Mouse (Mus musculus): ENCODE data around the gene Uba7. TPM values are rescaled to one million over a fixed set of nuclear protein-coding genes. Genes with fewer than 3 reads are reported as not detected.

The Uba7 gene
- total and polyA plus RNA-seq, 3 experiments, result 21.3 to 27.8 (median 26.0) TPM

DNA sequence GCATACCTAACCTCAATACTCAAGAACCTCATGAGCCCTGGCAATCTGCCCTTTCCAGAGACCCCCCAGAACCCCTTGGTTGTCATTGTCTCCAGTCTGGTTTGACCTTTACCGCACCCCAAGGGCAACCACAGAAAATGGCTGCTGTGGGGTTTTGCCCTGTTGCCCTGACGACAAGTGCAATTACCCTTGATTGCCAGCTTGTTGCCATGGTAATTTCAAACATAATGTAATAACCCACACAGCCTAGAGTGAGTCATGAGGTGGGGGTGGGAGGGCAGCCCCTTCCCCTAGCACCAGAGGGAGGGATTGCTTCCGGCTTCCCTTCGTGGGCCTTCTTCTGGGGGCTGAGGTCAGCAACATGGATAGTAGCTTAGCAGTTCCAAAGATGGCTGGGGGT is 43.1 kb upstream of the Uba7 start:
- dilution Hi-C loops (cut with MboI; ENCODE audit: extremely low pct_ligation_motif_present, extremely low pct_unique_long_range_greater_than_20kb, low sequenced_read_pairs), result no loop called here
- no peaks in the 10 kb centered on the region for H3K79me2 ChIP-seq (replicated peaks; ENCODE audit: control insufficient read depth, extremely low read depth, insufficient read depth, poor library complexity, severe bottlenecking)
- in situ Hi-C loops (cut with MboI; ENCODE audit: low pct_ligation_motif_present, low pct_unique_long_range_greater_than_20kb, low sequenced_read_pairs), result no loop called here
- no peak for DNase-seq (ENCODE audit: extremely low read depth)
- H3K9ac ChIP-seq (ENCODE audit: insufficient read depth, low read depth), result no peak overlapping the region
- TF ChIP-seq MYC (IDR thresholded peaks at IDR 0.05; ENCODE audit: low read depth, low read length), result no peak
- no peak for TF ChIP-seq NRF1 (IDR thresholded peaks at IDR 0.05; ENCODE audit: low read depth, low read length)
- TF ChIP-seq EP300 (IDR thresholded peaks at IDR 0.05; ENCODE audit: low read length), result no peak
- TF ChIP-seq JUN (IDR thresholded peaks at IDR 0.05; ENCODE audit: insufficient read depth, low read depth, low read length), result no peak
- no peak for TF ChIP-seq POLR2AphosphoS2 (IDR thresholded peaks at IDR 0.05; ENCODE audit: low read depth, low read length)
- TF ChIP-seq USF2 (conservative IDR thresholded peaks at IDR 0.05; ENCODE audit: low read depth, low read length), result no peak
- TF ChIP-seq BHLHE40 (IDR thresholded peaks at IDR 0.05; ENCODE audit: low read depth, low read length), result no peak
- no peak for TF ChIP-seq HCFC1 (IDR thresholded peaks at IDR 0.05; ENCODE audit: low read depth, low read length)
- TF ChIP-seq MAZ (IDR thresholded peaks at IDR 0.05; ENCODE audit: low read depth, low read length), result no peak
- TF ChIP-seq CHD1 (IDR thresholded peaks at IDR 0.05; ENCODE audit: low read depth, low read length), result no peak
- TF ChIP-seq CHD2 (IDR thresholded peaks at IDR 0.05; ENCODE audit: low read length), result no peak
- no peak for TF ChIP-seq IRF4 (IDR thresholded peaks at IDR 0.05; ENCODE audit: low read depth, low read length)
- TF ChIP-seq MXI1 (IDR thresholded peaks at IDR 0.05; ENCODE audit: low read depth, low read length), result no peak
- H3K4me2 ChIP-seq (ENCODE audit: insufficient read depth, low read depth, poor library complexity, severe bottlenecking), result no peak overlapping the region
- no peak overlapping the region for H3K4me3 ChIP-seq (replicated peaks in 1 of 3; ENCODE audit: low read depth in 2 of 3, low read length in 2 of 3, poor library complexity in 1 of 3)
- H3K27me3 ChIP-seq (replicated peaks), result peaks cover 96% of the 10 kb centered on the region
- H3K9me3 ChIP-seq (replicated peaks; ENCODE audit: low read length), result no peaks in the 10 kb centered on the region
- H3K36me3 ChIP-seq (replicated peaks in 1 of 2; ENCODE audit: control insufficient read depth in 1 of 2, insufficient read depth in 1 of 2, low read length in 1 of 2), result no peaks in the 10 kb centered on the region
- no peak overlapping the region for H3K27ac ChIP-seq (ENCODE audit: insufficient read depth, low read depth)
- H3K4me1 ChIP-seq (ENCODE audit: control insufficient read depth in 1 of 2, insufficient read depth in 2 of 2), result no peaks in the 10 kb centered on the region

DNA sequence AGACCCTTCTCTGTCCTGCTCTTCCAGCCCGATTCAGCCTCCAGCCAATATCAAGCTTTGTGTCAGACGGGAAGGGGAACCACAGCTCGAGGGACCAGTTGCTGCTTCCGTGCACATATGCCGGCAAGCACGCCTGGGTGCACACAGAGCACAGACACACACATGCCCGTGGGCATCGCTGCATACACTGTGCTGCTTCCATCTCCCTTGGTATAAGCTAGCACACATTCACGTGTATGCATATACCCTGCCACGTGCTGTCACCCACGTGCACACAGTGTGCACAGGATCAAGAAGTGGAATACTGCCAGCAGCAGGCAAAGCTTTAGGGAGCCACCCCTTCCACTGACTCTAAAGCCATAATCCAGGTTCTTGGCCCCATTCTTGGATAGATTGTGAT is 41.2 kb upstream of the Uba7 start:
- Histone ChIP-seq H3K4me1 (ENCODE audit: control insufficient read depth in 1 of 2, insufficient read depth in 2 of 2) (no peaks in the 10 kb centered on the region), H3K79me2 (replicated peaks; ENCODE audit: control insufficient read depth, extremely low read depth, insufficient read depth, poor library complexity, severe bottlenecking) (no peaks in the 10 kb centered on the region), H3K4me2 (ENCODE audit: insufficient read depth, low read depth, poor library complexity, severe bottlenecking) (no peak overlapping the region), H3K36me3 (replicated peaks in 1 of 2; ENCODE audit: control insufficient read depth in 1 of 2, insufficient read depth in 1 of 2, low read length in 1 of 2) (no peaks in the 10 kb centered on the region), H3K9me3 (replicated peaks; ENCODE audit: low read length) (no peaks in the 10 kb centered on the region), H3K9ac (ENCODE audit: insufficient read depth, low read depth) (no peak overlapping the region), H3K4me3 (replicated peaks in 1 of 3; ENCODE audit: low read depth in 2 of 3, low read length in 2 of 3, poor library complexity in 1 of 3) (no peak overlapping the region), H3K27ac (ENCODE audit: insufficient read depth, low read depth) (no peak overlapping the region), H3K27me3 (replicated peaks) (peaks cover 97% of the 10 kb centered on the region)
- TF ChIP-seq USF2 (conservative IDR thresholded peaks at IDR 0.05; ENCODE audit: low read depth, low read length), result no peak
- no peak for TF ChIP-seq UBTF (IDR thresholded peaks at IDR 0.05; ENCODE audit: low read depth, low read length)
- TF ChIP-seq SIN3A (IDR thresholded peaks at IDR 0.05; ENCODE audit: low read length), result no peak
- no peak for TF ChIP-seq CTCF (conservative IDR thresholded peaks at IDR 0.05 in 1 of 2, IDR thresholded peaks at IDR 0.05 in 1 of 2; ENCODE audit: low read depth in 2 of 2, low read length in 2 of 2)
- peak; percentile 43 for TF ChIP-seq BHLHE40 (IDR thresholded peaks at IDR 0.05; ENCODE audit: low read depth, low read length)
- TF ChIP-seq NRF1 (IDR thresholded peaks at IDR 0.05; ENCODE audit: low read depth, low read length), result no peak
- no peak for TF ChIP-seq CHD2 (IDR thresholded peaks at IDR 0.05; ENCODE audit: low read length)
- dilution Hi-C loops (cut with MboI; ENCODE audit: extremely low pct_ligation_motif_present, extremely low pct_unique_long_range_greater_than_20kb, low sequenced_read_pairs) (no loop called here), in situ Hi-C loops (cut with MboI; ENCODE audit: low pct_ligation_motif_present, low pct_unique_long_range_greater_than_20kb, low sequenced_read_pairs) (no loop called here)
- DNase-seq (ENCODE audit: extremely low read depth), result no peak
